Mouse (Mus musculus) layer of hippocampus, adult 9-11 months (tissue): ENCODE measurements around the gene Nr2e1.

Source experiments
- DNase-seq: peaks from one replicate; pipeline ENCODE4 v3.0.0; 2022

Nr2e1 gene

DNA sequence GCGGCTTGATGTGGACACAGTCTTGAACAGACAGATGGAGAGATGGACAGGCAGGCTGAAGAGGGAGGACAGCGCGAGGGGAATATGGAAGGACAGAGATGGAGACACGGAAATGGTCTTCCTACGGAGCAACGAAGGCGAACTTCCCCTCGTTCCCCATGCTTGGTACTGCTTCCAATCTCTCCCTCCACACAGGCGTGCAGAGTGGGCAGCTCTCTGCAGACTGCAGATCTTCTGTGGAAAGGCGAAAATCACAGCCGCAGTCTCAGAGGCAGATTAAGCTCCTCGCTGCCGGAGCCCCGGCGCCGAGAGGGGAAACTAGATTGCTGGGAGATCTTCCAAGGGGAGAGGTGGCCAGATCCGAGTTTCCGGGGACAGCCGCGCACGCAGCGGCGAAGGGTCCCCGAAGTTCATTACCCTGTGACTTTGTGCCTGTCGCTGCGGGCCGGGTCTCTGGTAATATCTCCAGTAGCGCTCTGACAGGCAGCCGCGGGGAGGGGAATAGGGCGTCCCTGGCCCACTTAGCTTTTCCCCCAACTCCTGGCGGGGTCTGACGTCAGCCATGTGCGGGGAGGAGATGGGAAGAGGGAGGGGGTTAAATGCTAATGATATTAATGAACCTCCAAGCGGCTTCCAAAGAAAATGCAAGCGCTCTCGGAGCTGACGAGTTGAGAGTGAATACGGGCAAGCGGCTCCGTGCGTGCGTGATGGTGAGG, at the start of gene Nr2e1, which contains the start of gene Ostm1:
TSS of gene Nr2e1 (minus strand) at position 476 of the 716 bp plus-strand sequence.
TSS of gene Ostm1 (plus strand) at position 666 of the 716 bp plus-strand sequence.
- DNase-seq = peak; percentile 65

GRCm38 (mm10) chr10:42632453-42633360, 49.3 kb upstream of the Nr2e1 start:
- no peak for DNase-seq

- no peak for DNase-seq
These were observed 48.5 kb upstream of the Nr2e1 start for GRCm38 (mm10) chr10:42631754-42632452.

- no peak for DNase-seq
These were observed 47.3 kb upstream of the Nr2e1 start for GRCm38 (mm10) chr10:42630596-42631355.

DNA sequence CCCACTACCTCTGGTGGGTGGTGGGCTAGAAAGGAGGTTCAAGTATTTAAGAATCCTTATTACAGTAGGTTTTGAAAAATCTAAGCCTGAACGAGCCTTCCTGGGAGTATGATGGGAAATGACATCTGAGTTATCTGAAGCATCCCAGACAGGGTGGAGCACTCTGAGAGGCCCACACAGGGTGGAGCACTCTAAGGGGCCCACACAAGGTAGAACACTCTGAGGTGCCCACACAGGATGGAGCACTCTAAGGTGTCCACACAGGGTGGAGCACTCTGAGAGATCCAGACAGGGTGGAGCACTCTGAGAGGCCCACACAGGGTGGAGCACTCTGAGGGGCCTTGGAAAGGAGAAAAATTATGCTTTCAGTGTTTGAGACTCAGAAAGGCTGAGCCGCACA, 42.5 kb upstream of the Nr2e1 start:
- no peak for DNase-seq

DNA sequence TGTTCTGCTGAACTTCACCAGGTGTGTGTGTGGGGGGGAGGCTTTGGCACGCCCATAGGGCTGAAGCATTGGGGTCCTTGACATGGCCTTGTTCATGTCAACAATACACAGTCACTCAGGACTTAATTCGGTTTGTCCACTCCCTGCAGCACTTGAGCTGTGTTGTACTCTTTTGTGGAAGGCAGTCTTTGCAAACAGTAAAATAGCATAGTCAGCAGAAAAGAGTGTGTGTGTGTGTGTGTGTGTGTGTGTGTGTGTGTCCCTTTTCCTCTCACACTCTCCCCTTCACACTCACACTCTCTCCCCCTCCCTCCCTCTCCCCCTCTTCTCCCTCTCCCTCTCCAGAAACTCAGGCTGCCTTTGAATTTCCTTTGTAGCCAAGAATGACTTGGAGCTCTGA, 34.9 kb upstream of the Nr2e1 start:
- no peak for DNase-seq

- no peak for DNase-seq
These were observed 31.3 kb upstream of the Nr2e1 start for GRCm38 (mm10) chr10:42614766-42615165.

GRCm38 (mm10) chr10:42613639-42614381, 30.4 kb upstream of the Nr2e1 start:
- no peak for DNase-seq

DNA sequence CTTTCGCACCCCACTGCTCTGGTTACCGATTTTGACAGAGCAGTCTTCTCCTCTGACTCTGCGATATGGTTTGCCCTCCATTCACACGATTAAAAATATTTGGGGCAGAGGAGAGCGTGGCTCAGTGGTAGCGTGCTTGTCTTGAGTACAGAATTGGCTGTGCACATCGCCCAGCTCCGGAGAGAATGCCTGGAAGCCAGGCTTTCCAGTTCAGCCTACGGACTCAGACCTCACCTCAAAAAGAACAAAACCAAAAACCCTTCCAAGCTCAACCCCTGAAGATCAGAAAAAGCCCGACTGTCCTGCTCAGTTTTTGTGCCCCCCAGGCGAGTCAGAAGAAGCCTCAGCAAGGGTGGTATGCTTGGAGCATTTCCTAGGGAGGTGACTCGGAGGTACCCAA, 29.6 kb upstream of the Nr2e1 start:
- DNase-seq = no peak

- no peak for DNase-seq
These were observed 23.3 kb upstream of the Nr2e1 start for GRCm38 (mm10) chr10:42606757-42607156.

DNA sequence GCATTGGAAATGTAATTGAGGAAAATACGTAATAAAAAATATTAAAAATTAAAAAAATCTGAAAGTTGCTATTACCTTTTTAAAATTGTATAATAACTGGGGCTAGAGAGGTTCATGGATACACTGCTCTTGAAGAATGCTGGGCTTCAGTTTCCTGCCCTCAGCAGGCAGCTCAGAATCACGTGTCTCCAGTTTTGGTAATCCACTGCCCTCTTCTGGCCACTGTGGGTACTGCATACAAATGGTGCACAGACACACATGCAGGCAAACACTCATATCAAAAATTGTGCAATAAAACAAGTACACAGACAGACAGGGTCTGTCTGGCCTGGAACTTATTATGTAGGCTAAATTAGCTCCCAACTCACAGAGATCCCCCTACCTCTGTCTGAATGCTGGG, 21.4 kb upstream of the Nr2e1 start:
- no peak for DNase-seq

GRCm38 (mm10) chr10:42601556-42601955, 18.1 kb upstream of the Nr2e1 start:
- no peak for DNase-seq

DNA sequence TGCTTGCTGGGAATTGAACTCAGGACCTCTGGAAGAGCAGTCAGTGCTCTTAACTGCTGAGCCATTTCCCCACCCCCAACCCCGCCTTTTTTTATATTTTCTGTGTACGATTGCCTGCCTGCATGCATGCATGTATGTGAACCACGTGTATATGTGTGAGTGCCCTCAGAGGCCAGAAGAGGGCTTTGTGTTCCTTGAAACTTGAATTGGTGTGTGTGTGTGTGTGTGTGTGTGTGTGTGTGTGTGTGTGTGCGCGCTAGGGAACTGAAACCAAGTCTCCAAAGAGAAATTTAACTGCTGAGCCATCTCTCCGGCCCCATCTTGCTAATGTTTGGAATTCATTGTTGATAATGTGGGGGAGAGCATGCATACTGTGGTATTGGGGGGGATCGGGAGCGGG, 15.2 kb upstream of the Nr2e1 start:
- DNase-seq = no peak

DNA sequence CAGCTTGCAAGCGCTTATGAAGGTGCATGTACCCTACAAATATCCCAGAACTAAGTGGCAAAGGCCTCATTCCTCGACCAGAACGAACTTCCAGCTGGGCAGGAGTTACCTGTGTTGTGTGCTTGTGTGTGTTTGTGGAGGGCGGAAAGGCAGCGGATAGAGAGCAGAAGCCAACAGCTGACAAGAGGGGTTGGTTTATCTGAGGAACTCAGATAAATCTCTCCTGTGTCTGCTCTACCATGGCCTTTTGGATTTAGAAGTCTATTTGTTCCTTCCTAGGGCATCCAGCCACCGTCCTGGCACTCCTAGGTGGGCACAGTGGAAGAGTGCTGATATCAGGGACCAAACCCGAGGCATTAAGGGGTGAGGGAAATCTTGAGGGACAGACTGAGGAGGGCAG, 9.8 kb upstream of the Nr2e1 start:
- no peak for DNase-seq

GRCm38 (mm10) chr10:42591993-42592686, 8.7 kb upstream of the Nr2e1 start:
- no peak for DNase-seq

GRCm38 (mm10) chr10:42591185-42591992, 8.0 kb upstream of the Nr2e1 start:
- DNase-seq = no peak

DNA sequence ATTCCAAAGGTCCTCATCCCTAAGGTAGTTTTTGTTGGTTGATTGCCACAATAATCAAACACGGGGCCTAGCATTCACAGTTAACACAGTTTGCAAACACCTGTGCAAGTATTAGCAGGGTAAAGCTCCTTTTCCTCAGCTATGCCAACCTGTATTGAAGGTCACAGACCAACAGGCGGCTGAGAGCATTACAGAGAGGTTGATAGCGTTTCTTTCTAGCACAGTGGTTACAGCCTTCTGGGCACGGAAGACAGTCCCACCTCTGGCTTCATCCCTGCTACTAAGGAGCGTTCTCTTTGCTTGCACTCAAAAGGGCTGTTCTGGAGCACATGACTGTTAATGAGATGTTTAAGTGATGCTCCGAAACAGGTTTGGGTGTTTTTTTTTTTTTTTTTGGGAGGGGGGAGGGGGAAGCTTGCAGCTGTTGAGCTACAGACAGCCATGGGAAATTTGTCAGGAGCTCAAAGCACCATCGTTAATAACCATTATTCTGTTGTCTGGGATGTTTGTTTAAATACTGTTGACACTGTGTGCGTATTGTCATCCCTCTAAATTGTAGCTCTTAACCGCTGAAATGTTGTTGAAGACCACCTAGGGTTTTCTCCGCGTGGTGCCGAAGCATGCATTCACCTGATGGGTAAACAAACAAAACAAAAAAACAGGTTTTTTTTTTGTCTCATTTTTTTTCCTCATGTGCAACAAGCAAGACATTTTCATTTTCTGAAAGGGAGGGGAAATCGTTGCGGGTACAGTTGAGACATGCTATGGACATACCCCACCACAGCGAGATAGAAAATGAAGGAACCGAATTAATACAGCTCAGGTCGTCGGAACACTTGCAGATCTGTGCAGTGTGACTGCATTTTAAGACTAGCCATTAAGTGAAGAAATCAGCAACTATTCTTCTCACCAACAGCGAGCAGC, 7.1 kb upstream of the Nr2e1 start:
- DNase-seq = no peak

- DNase-seq = no peak
These were observed 6.1 kb upstream of the Nr2e1 start for GRCm38 (mm10) chr10:42589505-42589904.
